Mouse (Mus musculus): ENCODE measurements at regions not wholly inside any gene's neighbourhood (a gene's known extent, or its start where the extent isn't known, plus 50 kb on each side); places are given as distances from the start of the nearest gene placed in this dataset.

- Histone ChIP-seq H3K9me3 (replicated peaks; ENCODE audit: control insufficient read depth, low read length) (no peaks in the 10 kb centered on the region), H3K4me2 (ENCODE audit: low read depth, low read length) (no peak overlapping the region), H3K4me3 (ENCODE audit: low read depth, low read length) (no peak overlapping the region), H3K9ac (replicated peaks; ENCODE audit: low read depth, low read length) (no peak overlapping the region), H3K27ac (ENCODE audit: low read depth) (no peak overlapping the region), H3K4me1 (ENCODE audit: control insufficient read depth, insufficient read depth) (0 out of 2 replicates have a peak, but pooled peaks cover 3% of the 10 kb centered on the region), H3K36me3 (replicated peaks; ENCODE audit: control insufficient read depth, insufficient read depth, low read length) (no peaks in the 10 kb centered on the region), H3K27me3 (ENCODE audit: control insufficient read depth, insufficient read depth, low read length) (no peaks in the 10 kb centered on the region)
- no peak for DNase-seq (ENCODE audit: low spot score)
- WGBS, result 85% methylated on average over 4 of the region's 4 CpGs
- no peak for TF ChIP-seq CTCF (IDR thresholded peaks at IDR 0.05; ENCODE audit: low read depth)
- no peak for TF ChIP-seq EP300 (IDR thresholded peaks at IDR 0.05; ENCODE audit: low read depth)
- ATAC-seq (ENCODE audit: insufficient read depth, low read depth), result no peak
Observed at GRCm38 (mm10) chr1:22071405-22072117, 109.8 kb upstream of the Kcnq5 start.

- ATAC-seq (ENCODE audit: insufficient read depth, low read depth), result peak; percentile 89
- 23% methylated on average over 5 of the region's 5 CpGs for WGBS
Observed at GRCm38 (mm10) chr1:22070028-22070427, 108.3 kb upstream of the Kcnq5 start.

More at GRCm38 (mm10) chr1:22070028-22070427, 108.3 kb upstream of the Kcnq5 start:
- Histone ChIP-seq H3K9ac (replicated peaks; ENCODE audit: low read depth, low read length) (no peak overlapping the region), H3K4me1 (ENCODE audit: control insufficient read depth, insufficient read depth) (0 out of 2 replicates have a peak, but pooled peaks cover 3% of the 10 kb centered on the region), H3K9me3 (replicated peaks; ENCODE audit: control insufficient read depth, low read length) (no peaks in the 10 kb centered on the region), H3K27ac (ENCODE audit: low read depth) (peak overlapping the region; percentile 11; the same call in 1 of the 2 replicates), H3K36me3 (replicated peaks; ENCODE audit: control insufficient read depth, insufficient read depth, low read length) (no peaks in the 10 kb centered on the region), H3K4me3 (ENCODE audit: low read depth, low read length) (no peak overlapping the region), H3K4me2 (ENCODE audit: low read depth, low read length) (no peak overlapping the region), H3K27me3 (ENCODE audit: control insufficient read depth, insufficient read depth, low read length) (no peaks in the 10 kb centered on the region)
- peak; percentile 77 for DNase-seq (ENCODE audit: low spot score)
- TF ChIP-seq EP300 (IDR thresholded peaks at IDR 0.05; ENCODE audit: low read depth), result 0 out of 2 replicates have a peak, but pooled peaks have one; percentile 51
- TF ChIP-seq CTCF (IDR thresholded peaks at IDR 0.05; ENCODE audit: low read depth), result no peak
